Mouse (Mus musculus): Measurements from ENCODE around the gene Alx3. TPM values are rescaled to one million over a fixed set of nuclear protein-coding genes. Genes with fewer than 3 reads are reported as not detected.
"Not testable (repeated sequence)": the region's sequence is repeated elsewhere in the genome, so short reads cannot be mapped to it uniquely, and the experiment has no call there.

Gene Alx3
- polyA plus RNA-seq, 2 experiments from 2014 or later: not detected

- ATAC-seq: no peak
Observed at GRCm38 (mm10) chr3:107624424-107624823, 29.6 kb downstream of the Alx3 start.

GRCm38 (mm10) chr3:107625536-107625935, 30.7 kb downstream of the Alx3 start:
- ATAC-seq: no peak

- no peak for ATAC-seq
Observed at GRCm38 (mm10) chr3:107626751-107627150, 31.9 kb downstream of the Alx3 start.

GRCm38 (mm10) chr3:107627641-107628040, 32.8 kb downstream of the Alx3 start:
- ATAC-seq: no peak

GRCm38 (mm10) chr3:107628551-107628950, 33.7 kb downstream of the Alx3 start:
- ATAC-seq: no peak

- ATAC-seq: no peak
Observed at GRCm38 (mm10) chr3:107629411-107629810, 34.6 kb downstream of the Alx3 start.

- ATAC-seq: peak; percentile 21
Observed at GRCm38 (mm10) chr3:107630682-107631522, 36.1 kb downstream of the Alx3 start, which contains the start of gene Gm10961. Gene Gm10961, plus strand, starts transcription at chr3:107631322.

GRCm38 (mm10) chr3:107631523-107631958, 36.7 kb downstream of the Alx3 start, which contains the start of gene Strip1:
Gene Strip1, minus strand, starts transcription at chr3:107631694.
- ATAC-seq: peak; percentile 95

GRCm38 (mm10) chr3:107632786-107633185, 38.0 kb downstream of the Alx3 start:
- no peak for ATAC-seq

- no peak for ATAC-seq
Observed at GRCm38 (mm10) chr3:107633906-107634305, 39.1 kb downstream of the Alx3 start.

- no peak for ATAC-seq
Observed at GRCm38 (mm10) chr3:107635836-107636235, 41.0 kb downstream of the Alx3 start.

- ATAC-seq: no peak
Observed at GRCm38 (mm10) chr3:107636236-107636635, 41.4 kb downstream of the Alx3 start.

GRCm38 (mm10) chr3:107637606-107638172, 42.9 kb downstream of the Alx3 start:
- no peak for ATAC-seq

- ATAC-seq: no peak
Observed at GRCm38 (mm10) chr3:107646947-107647346, 52.1 kb downstream of the Alx3 start.

- ATAC-seq: not testable (repeated sequence)
Observed at GRCm38 (mm10) chr3:107650276-107650675, 55.4 kb downstream of the Alx3 start.

- ATAC-seq: no peak
Observed at GRCm38 (mm10) chr3:107652968-107653367, 58.1 kb downstream of the Alx3 start.

- no peak for ATAC-seq
Observed at GRCm38 (mm10) chr3:107654861-107655260, 60.0 kb downstream of the Alx3 start.

Other genes starting within 250 kb of the Alx3 start
- not detected for gene Kcnc4, start 135.5 kb upstream of the Alx3 start, polyA plus RNA-seq (2017; shearing (Covaris generic))
- not detected for gene Slc6a17, start 77.0 kb upstream of the Alx3 start, polyA plus RNA-seq (2017; shearing (Covaris generic))
- not detected for gene Ubl4b, start 40.0 kb upstream of the Alx3 start, polyA plus RNA-seq (2017; shearing (Covaris generic))
- gene Gm10961, start 36.3 kb downstream of the Alx3 start, polyA plus RNA-seq (2017; shearing (Covaris generic)): not detected
- gene Strip1, start 36.7 kb downstream of the Alx3 start, polyA plus RNA-seq (2017; shearing (Covaris generic)): 10 to 100 TPM; 14.6 to 17.9 TPM
- gene Ahcyl1, start 101.5 kb downstream of the Alx3 start, polyA plus RNA-seq (2017; shearing (Covaris generic)): 10 to 100 TPM; 14.8 to 24.1 TPM
- gene Csf1, start 165.4 kb downstream of the Alx3 start, polyA plus RNA-seq (2017; shearing (Covaris generic)): 10 to 100 TPM; 11.0 to 23.3 TPM

Measured in activated CD4-positive, CD25-positive, alpha-beta regulatory T cell, adult 4 months (primary cell).